Mouse (Mus musculus) small intestine, adult 2 months (tissue): ENCODE measurements around the gene Camk2n1.

Experiments
- CTCF ChIP-seq: fragments of 200-500 bp; IDR thresholded peaks from 2 replicates; pipeline ENCODE4 v1.5.1; 2012; ENCODE audit warnings: low read depth, mild to moderate bottlenecking, control low read depth, inconsistent platforms, low read length, moderate library complexity, mixed read lengths; ENCODE audit not compliant: insufficient replicate concordance, insufficient read length; ENCODE audit errors: extremely low read depth
- POLR2A ChIP-seq: fragments of 200-500 bp; IDR thresholded peaks from 2 replicates; pipeline ENCODE4 v1.6.1; 2012; ENCODE audit warnings: low read depth, mild to moderate bottlenecking, control low read depth, inconsistent platforms, low read length, moderate library complexity

DNA sequence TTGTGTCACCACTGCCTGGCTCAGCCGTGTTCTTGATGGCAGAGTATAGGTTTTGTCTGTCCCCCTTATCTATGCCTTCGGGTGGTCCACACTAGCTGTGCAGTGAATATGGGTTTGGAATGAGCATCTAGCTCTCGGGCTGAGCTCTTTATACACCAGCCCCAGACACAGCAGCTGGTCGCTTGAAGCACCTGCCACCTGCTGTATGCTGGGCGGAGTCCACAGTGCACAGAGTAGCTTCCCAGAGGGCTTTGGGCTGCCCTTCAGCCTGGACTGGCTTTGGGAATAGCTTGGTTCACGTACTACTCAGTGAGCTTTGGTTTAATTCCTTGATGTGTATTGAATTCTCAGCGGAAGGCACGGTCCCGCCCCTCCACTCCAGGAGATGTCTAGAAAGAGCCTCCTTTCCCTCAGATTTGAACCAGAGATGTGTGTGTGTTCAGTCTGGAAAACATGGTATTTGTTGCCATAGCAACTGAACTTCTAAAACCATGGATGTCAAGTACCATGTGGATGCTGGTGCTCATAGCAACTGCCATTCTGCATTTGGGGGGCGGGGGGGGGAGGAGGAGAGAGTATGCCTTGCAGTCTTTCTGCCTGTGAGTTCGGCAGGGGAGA is 35.7 kb upstream of the Camk2n1 start:
- TF ChIP-seq CTCF (no peak), POLR2A (no peak)
